Mouse (Mus musculus): ENCODE data around the gene Thap4. TPM values are rescaled to one million over a fixed set of nuclear protein-coding genes. Genes with fewer than 3 reads are reported as not detected.

Gene Thap4
- total RNA-seq, 2 experiments from 2014 or later, result 39.6 TPM

DNA sequence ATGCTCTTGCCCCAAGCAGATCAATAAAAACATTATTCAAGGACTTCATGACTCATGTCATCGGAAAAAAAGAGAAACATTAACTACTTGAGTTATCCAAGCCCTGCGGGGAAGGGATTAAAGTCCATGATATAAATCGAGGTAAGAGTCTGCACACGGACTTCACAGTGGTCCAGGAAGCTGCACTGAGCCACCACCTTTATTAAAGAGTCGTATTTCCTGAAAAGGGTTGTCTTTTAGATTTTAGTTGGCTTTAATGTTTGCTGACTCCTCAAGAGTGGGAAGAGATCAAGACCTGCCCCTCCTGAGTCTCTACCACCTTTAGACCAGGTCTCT lies 97.7 kb downstream of the Thap4 start:
- no peak for DNase-seq (ENCODE audit: low spot score in 2 of 2)
- intact Hi-C loops (cut with DNase I), result no loop called here

- no peak for DNase-seq (ENCODE audit: low spot score in 2 of 2)
- intact Hi-C loops (cut with DNase I), result no loop called here
Observed at GRCm38 (mm10) chr1:93656325-93657024, 98.2 kb downstream of the Thap4 start.

DNA sequence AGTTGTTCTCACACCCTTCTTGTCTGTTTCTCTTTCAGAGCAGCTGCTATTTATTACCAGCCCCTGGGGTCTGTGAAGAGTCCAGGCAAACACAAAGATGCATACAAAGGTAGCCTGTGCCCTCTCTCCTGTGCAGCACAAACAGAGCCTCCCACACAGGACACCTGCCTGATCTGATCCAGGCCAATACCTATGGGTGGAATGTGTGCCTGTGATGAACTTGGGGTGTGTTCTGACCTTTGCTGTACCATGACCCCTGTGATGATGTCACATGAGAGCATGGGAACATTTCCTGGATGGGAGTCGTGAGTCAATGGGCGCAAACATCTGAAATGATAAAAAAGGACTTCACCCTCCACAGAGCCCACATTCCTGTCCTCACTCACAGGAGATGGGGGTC lies 99.9 kb downstream of the Thap4 start:
- intact Hi-C loops (cut with DNase I), result no loop called here
- DNase-seq (ENCODE audit: low spot score in 2 of 2), result no peak

DNA sequence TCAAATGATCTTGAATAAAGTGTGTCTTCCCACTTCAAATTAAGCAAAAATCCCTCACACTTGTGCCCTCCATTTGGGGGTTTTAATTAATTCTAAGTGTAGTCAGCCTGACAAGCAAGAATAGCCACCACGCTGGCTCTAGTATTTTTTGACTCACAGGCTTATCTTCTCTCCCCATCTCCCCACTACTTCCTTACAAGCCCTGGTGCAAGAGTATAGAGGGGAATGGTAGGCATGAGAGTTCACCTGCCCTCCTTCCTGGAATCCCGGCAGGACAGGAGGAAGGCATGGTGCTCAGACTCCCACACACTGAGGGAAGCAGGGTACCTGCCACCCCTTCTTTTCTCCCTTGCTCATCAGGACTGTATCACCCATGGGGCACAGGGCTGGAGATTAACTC lies 100.4 kb downstream of the Thap4 start:
- DNase-seq (ENCODE audit: low spot score in 2 of 2), result peak in 1 of 2 experiments; percentile 11
- intact Hi-C loops (cut with DNase I), result no loop called here

Other genes starting within 250 kb of the Thap4 start
- 10 to 100 TPM; 10.8 to 13.3 TPM for gene Farp2, start 242.8 kb downstream of the Thap4 start, total RNA-seq (2021)
- 100 to 1,000 TPM; 376 to 384 TPM for gene Stk25, start 96.2 kb downstream of the Thap4 start, total RNA-seq (2021)
- 10 to 100 TPM; 23.6 to 27.5 TPM for gene Bok, start 69.2 kb downstream of the Thap4 start, total RNA-seq (2021)
- gene Atg4b, start 3.4 kb downstream of the Thap4 start, total RNA-seq (2021), result 10 to 100 TPM; 73.6 to 79.9 TPM
- 10 to 100 TPM; 47.7 to 53.3 TPM for gene Dtymk, start 47.1 kb upstream of the Thap4 start, total RNA-seq (2021)
- 10 to 100 TPM; 10.6 to 12.1 TPM for gene Ing5, start 49.1 kb upstream of the Thap4 start, total RNA-seq (2021)
- gene D2hgdh, start 70.0 kb upstream of the Thap4 start, total RNA-seq (2021), result 10 to 100 TPM; 13.3 to 15.8 TPM
- gene Gal3st2, start 106.4 kb upstream of the Thap4 start, total RNA-seq (2021), result under 1 TPM in 1 of 2 experiments, not detected in 1; 0.69 TPM
- gene Gal3st2b, start 163.4 kb upstream of the Thap4 start, total RNA-seq (2021), result under 1 TPM; 0.25 to 0.46 TPM
- gene Gal3st2c, start 235.6 kb upstream of the Thap4 start, total RNA-seq (2021), result not detected